Mouse (Mus musculus) macrophage (primary cell): ENCODE data around the gene Syn3. TPM values are rescaled to one million over a fixed set of nuclear protein-coding genes. Genes with fewer than 3 reads are reported as not detected.
"Not testable (repeated sequence)": the region's sequence is repeated elsewhere in the genome, so short reads cannot be mapped to it uniquely, and the experiment has no call there.

Experiments
- H3K27ac ChIP-seq: fragments of 350-480 bp; formaldehyde crosslinking; 2 replicates; pipeline ENCODE4 v1.9.0; 2021
- H3K36me3 ChIP-seq: fragments of 350-480 bp; formaldehyde crosslinking; 2 replicates; pipeline ENCODE4 v1.9.0; 2021; ENCODE audit errors: inconsistent target
- H3K4me3 ChIP-seq: fragments of 350-480 bp; formaldehyde crosslinking; 2 replicates; pipeline ENCODE4 v1.9.0; 2021; ENCODE audit errors: inconsistent target
- H3K79me2 ChIP-seq: fragments of 350-480 bp; formaldehyde crosslinking; 2 replicates; pipeline ENCODE4 v1.9.0; 2021; ENCODE audit errors: inconsistent target
- WGBS: methylation state at CpG from one replicate; pipeline ENCODE4 v1.1.7; 2026; ENCODE audit warnings: inconsistent platforms; ENCODE audit not compliant: missing documents; 5-methylcytosine and 5-hydroxymethylcytosine counted together
- polyA plus RNA-seq: library from polyadenylated mRNA; stranded (reverse); fragments of 250-400 nt; gene quantifications from 3 replicates; pipeline ENCODE4 v1.2.4, GENCODE M21; 2018; ENCODE audit warnings: inconsistent platforms

Gene Syn3
- polyA plus RNA-seq, 1 experiment from 2014 or later, result 0.07 TPM

GRCm38 (mm10) chr10:86451294-86451693 is 47.4 kb downstream of the Syn3 start:
- no peaks in the 10 kb centered on the region for H3K36me3 ChIP-seq
- H3K79me2 ChIP-seq, result no peaks in the 10 kb centered on the region
- no peak overlapping the region for H3K4me3 ChIP-seq
- 88% methylated on average over 5 of the region's 5 CpGs for WGBS
- no peak overlapping the region for H3K27ac ChIP-seq

DNA sequence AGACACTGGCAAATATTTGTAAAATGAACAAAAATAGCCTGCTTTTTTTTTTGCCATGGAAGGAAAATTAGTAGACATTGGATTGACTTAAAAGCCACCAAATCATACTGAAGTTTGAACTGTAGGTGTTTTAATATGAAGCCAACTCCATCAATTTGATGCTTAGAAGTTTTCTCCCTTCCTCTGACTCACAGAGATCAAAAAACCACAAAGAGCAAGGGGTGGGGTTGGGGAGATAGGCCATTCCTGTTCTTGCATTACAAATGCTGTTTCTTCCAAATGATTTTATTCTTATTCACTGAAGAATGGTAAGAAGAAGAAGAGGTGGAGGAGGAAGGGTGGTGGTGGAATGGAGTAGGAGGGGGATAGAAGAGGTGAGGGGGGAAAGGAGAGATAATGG is 52.0 kb downstream of the Syn3 start:
- H3K27ac ChIP-seq, result no peak overlapping the region
- H3K79me2 ChIP-seq, result no peaks in the 10 kb centered on the region
- H3K4me3 ChIP-seq, result no peak overlapping the region
- H3K36me3 ChIP-seq, result no peaks in the 10 kb centered on the region

DNA sequence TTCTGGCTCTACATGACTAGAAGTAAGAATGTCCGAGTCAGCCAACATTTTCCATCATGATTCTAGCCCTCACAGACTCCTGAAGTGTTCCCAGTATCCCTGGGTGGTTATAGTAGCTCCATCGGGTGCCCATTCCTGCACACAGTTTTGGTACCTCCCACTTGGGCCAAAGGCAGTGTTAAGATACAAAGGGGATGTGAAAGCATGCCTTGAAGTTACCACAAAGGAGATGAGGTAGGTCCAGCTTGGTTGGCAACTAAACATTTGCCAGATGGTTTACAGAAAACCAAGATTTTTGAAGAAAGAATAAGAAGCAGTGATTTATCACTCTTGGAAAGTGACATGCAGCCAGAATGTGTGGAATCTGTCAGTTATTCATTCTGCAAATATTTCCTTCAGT is 53.5 kb downstream of the Syn3 start:
- no peak overlapping the region for H3K4me3 ChIP-seq
- no peaks in the 10 kb centered on the region for H3K36me3 ChIP-seq
- no peak overlapping the region for H3K27ac ChIP-seq
- H3K79me2 ChIP-seq, result no peaks in the 10 kb centered on the region
- 68% methylated on average over 2 of the region's 2 CpGs for WGBS

DNA sequence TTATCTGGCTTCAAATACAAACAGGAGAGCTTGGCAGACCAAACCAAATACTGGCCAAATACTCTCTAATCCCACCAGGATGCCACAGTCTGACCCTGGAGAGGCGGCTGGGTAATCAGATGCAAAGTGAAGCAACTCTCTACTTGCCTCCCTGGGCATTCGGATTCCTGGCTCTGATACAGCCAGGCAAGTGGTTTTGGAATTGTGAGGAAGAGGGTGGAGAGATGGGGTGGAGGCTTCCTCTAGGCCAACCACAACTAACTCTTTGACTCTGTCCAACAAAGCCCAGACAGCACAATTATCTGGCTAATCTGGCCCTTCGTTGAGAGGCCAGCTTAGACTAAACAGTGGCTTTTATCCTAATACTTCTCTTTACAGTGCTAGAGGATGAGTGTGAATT is 54.0 kb downstream of the Syn3 start:
- no peaks in the 10 kb centered on the region for H3K79me2 ChIP-seq
- H3K4me3 ChIP-seq, result no peak overlapping the region
- H3K36me3 ChIP-seq, result no peaks in the 10 kb centered on the region
- 95% methylated on average over 3 of the region's 3 CpGs for WGBS
- H3K27ac ChIP-seq, result no peak overlapping the region

GRCm38 (mm10) chr10:86441765-86442164 is 56.9 kb downstream of the Syn3 start:
- 93% methylated on average over 3 of the region's 3 CpGs for WGBS
- Histone ChIP-seq H3K79me2 (no peaks in the 10 kb centered on the region), H3K27ac (no peak overlapping the region), H3K36me3 (no peaks in the 10 kb centered on the region), H3K4me3 (no peak overlapping the region)

- Histone ChIP-seq H3K4me3 (no peak overlapping the region), H3K79me2 (no peaks in the 10 kb centered on the region), H3K36me3 (no peaks in the 10 kb centered on the region), H3K27ac (no peak overlapping the region)
- 91% methylated on average over 4 of the region's 4 CpGs for WGBS
Observed at GRCm38 (mm10) chr10:86439640-86440039, 59.1 kb downstream of the Syn3 start.

GRCm38 (mm10) chr10:86437294-86437693 is 61.4 kb downstream of the Syn3 start:
- no peaks in the 10 kb centered on the region for H3K36me3 ChIP-seq
- no peak overlapping the region for H3K27ac ChIP-seq
- 94% methylated on average over 11 of the region's 11 CpGs for WGBS
- no peak overlapping the region for H3K4me3 ChIP-seq
- no peaks in the 10 kb centered on the region for H3K79me2 ChIP-seq

- H3K36me3 ChIP-seq, H3K4me3 ChIP-seq, H3K79me2 ChIP-seq, H3K27ac ChIP-seq: not testable (repeated sequence)
- WGBS, result 86% methylated on average over 4 of the region's 4 CpGs
Observed at GRCm38 (mm10) chr10:86435006-86435405, 63.7 kb downstream of the Syn3 start.

- Histone ChIP-seq H3K79me2 (no peaks in the 10 kb centered on the region), H3K27ac (no peak overlapping the region), H3K36me3 (no peaks in the 10 kb centered on the region), H3K4me3 (no peak overlapping the region)
- WGBS, result 89% methylated on average over 3 of the region's 3 CpGs
Observed at GRCm38 (mm10) chr10:86429651-86430050, 69.0 kb downstream of the Syn3 start.

DNA sequence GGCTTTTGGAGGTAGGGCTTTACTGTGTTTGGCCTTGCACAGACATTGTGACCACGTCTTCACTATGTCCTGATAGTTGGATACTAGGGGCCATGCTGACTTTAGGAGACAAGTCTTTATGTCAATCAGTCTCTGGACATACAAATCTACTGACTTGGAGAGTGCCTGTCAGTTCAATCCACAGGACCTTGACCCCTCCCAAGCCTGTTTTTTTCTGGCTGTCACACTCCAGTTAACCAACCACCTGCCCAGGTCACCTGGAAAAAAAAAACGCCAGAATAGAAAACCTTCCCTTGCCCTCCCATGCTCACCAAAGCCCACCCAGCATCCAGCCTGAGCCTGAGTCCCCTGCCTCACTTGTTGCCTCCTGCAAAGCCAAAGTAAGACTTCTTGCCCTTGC is 70.7 kb downstream of the Syn3 start:
- Histone ChIP-seq H3K27ac (no peak overlapping the region), H3K79me2 (no peaks in the 10 kb centered on the region), H3K36me3 (no peaks in the 10 kb centered on the region), H3K4me3 (no peak overlapping the region)
- 77% methylated on average over 2 of the region's 2 CpGs for WGBS

- H3K27ac ChIP-seq, result no peak overlapping the region
- H3K4me3 ChIP-seq, result no peak overlapping the region
- no peaks in the 10 kb centered on the region for H3K36me3 ChIP-seq
- no peaks in the 10 kb centered on the region for H3K79me2 ChIP-seq
- 75% methylated on average over 10 of the region's 10 CpGs for WGBS
Observed at GRCm38 (mm10) chr10:86425690-86426530, 72.8 kb downstream of the Syn3 start.

DNA sequence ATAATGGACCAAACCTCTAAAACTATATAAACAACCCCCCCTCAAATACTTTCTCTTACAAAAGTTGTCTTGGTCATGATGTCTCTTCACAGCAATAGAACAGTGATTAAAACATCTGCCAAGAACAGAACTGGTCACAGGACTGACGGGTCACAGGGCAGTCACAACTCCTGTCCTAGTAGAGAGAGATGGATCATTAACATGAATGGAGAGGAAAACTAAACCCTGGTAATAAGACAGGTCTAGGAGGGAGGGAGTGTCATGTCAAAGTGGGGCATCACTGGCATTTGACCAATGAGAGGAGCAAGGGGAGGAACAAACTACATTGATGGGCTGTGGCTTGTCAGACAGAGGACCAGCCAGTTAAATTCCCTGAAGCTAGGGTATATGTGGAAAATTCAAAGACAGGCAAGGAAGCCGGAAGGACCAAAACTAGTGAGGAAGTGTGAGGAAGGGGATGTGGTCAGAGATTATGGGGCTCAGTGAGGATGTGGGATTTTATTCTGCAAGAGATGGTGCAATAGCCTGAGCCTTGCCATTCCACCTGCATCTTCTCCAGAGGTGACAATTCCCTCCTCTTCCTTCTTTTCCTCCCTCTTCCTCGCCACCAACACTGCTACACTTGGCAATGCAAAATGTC is 76.8 kb downstream of the Syn3 start:
- Histone ChIP-seq H3K79me2 (no peaks in the 10 kb centered on the region), H3K36me3 (no peaks in the 10 kb centered on the region), H3K27ac (no peak overlapping the region), H3K4me3 (no peak overlapping the region)
- 42% methylated on average over 3 of the region's 3 CpGs for WGBS

GRCm38 (mm10) chr10:86418931-86419330 is 79.8 kb downstream of the Syn3 start:
- 58% methylated on average over 5 of the region's 5 CpGs for WGBS
- no peak overlapping the region for H3K27ac ChIP-seq
- H3K4me3 ChIP-seq, result no peak overlapping the region
- no peaks in the 10 kb centered on the region for H3K36me3 ChIP-seq
- H3K79me2 ChIP-seq, result no peaks in the 10 kb centered on the region

- Histone ChIP-seq H3K79me2 (no peaks in the 10 kb centered on the region), H3K27ac (no peak overlapping the region), H3K36me3 (no peaks in the 10 kb centered on the region), H3K4me3 (no peak overlapping the region)
- 92% methylated on average over 2 of the region's 2 CpGs for WGBS
Observed at GRCm38 (mm10) chr10:86418345-86418744, 80.4 kb downstream of the Syn3 start.

GRCm38 (mm10) chr10:86416806-86417205 is 81.9 kb downstream of the Syn3 start:
- Histone ChIP-seq H3K27ac (no peak overlapping the region), H3K36me3 (no peaks in the 10 kb centered on the region), H3K79me2 (no peaks in the 10 kb centered on the region), H3K4me3 (no peak overlapping the region)
- WGBS, result 91% methylated on average over 8 of the region's 8 CpGs
